Mouse (Mus musculus): ENCODE results near the gene Mtln.

Mtln gene

DNA sequence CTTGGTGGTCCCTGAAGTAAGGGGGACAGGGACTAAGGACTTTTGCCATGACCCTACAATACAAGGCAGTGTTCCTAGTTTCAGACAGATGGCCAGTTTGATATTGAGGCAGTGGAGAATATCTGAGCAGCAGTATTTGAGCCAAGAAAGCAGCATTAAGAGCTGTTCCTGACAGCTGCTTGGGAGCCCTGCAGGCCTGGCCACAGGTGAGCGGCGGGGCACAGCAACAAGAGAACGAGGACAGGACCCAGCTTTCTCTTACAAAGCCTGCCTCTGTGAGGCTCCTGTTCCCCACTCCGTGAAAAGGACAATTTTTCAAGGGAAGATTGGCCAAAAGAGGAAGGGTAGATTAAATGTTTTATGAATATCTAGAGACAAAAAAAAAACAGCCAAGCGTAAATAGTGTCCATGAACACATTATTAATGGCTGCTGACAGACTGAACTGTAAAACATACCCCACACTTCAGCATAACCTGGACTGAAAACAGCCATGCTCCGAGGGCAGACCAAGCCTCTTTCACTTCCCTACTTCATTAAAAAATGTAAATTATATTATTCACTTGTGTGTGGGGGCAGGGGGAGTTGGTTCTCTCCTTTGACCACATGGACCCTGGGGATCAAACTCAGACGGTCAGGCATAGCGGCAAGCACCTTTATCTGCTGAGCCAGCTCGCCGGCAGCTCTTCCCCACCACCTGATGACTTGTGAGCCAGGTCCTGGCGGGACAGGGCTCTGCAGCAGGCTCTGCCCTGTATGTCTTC lies 40.3 kb downstream of the Mtln start:
- DNase-seq, result no peak

DNA sequence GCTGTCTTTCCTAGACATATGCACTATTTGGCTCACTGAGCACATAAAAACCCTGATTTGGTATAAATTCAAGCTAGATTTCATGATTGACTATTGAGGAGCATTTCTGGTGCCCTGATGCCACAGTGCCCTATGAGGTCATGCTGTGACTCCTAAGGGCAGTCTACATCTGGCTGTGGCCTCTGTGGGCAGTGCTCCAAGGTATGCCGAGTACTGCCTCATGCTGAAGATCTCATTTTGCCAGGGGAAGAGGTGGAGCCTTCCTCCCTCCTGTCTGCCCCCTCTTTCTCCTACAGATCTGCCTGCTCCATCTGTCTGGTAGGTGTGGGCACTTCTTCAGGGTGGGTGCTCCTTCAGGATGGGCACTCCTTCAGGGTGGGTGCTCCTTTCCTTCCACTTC lies 42.9 kb downstream of the Mtln start:
- DNase-seq, result no peak

DNA sequence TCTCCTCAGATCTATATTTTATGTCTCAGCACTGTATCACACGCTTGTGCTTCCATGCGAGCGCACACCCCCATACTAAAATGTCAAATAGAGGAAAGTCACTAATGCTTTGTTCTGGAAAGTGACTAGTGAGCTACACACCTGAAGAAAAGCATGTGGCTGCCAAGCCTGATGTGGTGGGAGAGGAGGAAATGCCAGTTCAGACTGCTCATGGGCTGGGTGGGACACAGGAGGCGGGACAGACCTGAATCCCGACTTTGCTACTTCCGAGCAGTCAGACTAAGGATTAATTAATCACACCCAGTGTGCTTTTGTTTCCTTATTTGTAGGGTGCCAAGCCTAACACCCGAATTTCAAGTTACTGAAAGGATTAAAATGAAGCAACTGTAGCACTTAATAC lies 44.0 kb downstream of the Mtln start:
- no peak for DNase-seq

DNA sequence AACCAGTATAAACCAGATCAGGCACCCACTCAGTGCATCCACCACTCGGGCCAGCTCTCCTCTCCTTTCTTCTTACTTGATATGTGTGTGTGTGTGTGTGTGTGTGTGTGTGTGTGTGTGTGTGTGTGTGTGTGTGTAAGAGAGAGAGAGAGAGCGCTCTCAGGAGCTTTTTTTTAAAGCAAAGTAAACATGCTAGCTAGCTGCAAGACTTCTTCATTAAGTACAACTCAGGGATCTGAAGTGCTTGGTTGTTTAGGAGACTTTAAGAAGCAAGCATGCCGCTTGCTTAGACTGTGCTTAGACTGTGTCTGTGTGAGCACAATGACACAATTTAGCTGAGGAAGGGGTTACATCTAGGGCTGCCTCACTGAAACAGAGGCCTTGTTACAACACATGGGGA lies 49.7 kb downstream of the Mtln start:
- DNase-seq, result no peak

All from right cerebral cortex, postnatal 25 days (tissue).